Mouse (Mus musculus): ENCODE results near the gene Nnat.
"Not testable (repeated sequence)": the region's sequence is repeated elsewhere in the genome, so short reads cannot be mapped to it uniquely, and the experiment has no call there.

Gene Nnat

DNA sequence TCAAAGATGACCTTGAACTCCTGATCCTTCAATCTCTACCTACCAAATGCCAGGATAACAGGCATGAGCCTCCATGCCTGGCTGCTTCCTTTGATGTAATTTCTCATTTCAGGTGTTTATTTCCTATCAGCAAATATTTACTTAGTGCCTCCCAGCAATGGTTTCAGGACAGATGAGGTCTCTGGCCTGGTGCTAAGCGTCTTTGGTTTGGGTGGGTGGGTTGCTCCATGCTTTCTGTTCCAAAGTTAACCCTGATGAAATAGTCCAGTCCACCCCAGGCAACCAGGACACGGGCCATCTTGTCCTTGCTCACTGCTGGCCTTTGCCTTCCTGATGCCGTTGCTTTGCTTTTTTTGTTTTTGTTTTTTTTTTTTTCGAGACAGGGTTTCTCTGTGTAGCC is 9.6 kb upstream of the Nnat start:
- DNase-seq (ENCODE audit: low read depth in 2 of 2, low spot score in 2 of 2): no peak

GRCm38 (mm10) chr2:157552158-157552886 is 7.6 kb upstream of the Nnat start:
- no peak for DNase-seq (ENCODE audit: low read depth in 2 of 2, low spot score in 2 of 2)

- no peak for DNase-seq (ENCODE audit: low read depth in 2 of 2, low spot score in 2 of 2)
These were observed 3.7 kb upstream of the Nnat start for GRCm38 (mm10) chr2:157556074-157556698.

- no peak for DNase-seq (ENCODE audit: low read depth in 2 of 2, low spot score in 2 of 2)
These were observed 1.8 kb upstream of the Nnat start for GRCm38 (mm10) chr2:157558051-157558450.

DNA sequence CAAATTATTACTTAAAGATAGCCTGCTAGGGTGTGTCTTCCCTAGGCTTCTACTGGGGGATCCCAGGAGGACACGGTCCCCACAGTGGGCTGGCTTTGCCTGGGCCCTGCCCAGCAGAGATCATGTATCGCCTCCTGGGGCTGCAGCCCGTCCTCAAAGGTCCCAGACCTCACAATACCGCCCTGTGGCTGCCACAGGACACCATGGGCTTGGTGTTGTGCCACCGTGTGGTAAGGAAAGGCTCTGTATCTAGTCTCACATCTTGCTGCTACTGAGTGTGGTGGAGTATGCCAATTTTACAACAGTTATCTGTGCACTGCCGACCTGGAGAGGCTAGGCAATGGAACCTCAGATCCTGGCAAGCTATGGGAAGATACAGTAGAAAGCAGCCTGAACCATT is 1.4 kb upstream of the Nnat start:
- no peak for DNase-seq (ENCODE audit: low read depth in 2 of 2, low spot score in 2 of 2)

DNA sequence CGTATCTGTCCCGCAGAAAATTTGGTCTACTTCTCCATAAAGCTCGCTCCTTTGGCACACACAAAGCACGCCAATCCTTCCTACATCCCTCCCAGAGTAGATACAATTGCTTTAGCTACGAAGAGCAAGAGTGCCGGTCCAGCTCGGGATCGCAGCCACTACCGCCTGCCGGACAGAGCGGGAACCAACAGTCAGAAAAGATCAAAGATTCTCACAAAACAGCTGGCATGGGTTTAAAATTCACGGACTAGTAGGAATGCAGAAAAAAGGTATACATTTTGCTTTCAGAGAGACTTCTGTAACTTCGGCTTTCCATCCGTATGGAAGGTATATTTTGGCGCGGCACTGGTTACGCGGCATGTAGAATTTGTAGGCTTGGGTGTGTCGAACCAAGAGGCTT is 438 bp upstream of the Nnat start:
- DNase-seq (ENCODE audit: low read depth in 2 of 2, low spot score in 2 of 2): no peak

DNA sequence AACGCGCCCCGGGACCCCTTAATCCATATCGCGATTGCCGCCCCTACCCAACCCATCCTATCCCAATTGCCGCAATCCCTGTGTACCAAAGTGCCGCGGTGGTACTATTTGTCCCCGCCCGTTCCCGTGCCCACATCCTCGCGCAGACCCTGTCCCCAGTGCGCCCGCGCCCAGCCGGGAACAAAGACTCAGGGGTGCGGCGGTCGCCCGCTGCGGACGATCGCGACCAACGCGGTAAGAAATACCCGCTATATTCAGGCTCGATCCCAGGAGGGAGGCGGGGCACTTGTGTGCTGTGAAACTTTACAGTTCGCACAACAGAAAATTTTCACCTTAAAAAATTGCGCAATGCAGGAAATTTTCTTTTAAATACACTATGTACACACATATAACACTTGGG is 424 bp downstream of the Nnat start:
- no peak for DNase-seq (ENCODE audit: low read depth in 2 of 2, low spot score in 2 of 2)

DNA sequence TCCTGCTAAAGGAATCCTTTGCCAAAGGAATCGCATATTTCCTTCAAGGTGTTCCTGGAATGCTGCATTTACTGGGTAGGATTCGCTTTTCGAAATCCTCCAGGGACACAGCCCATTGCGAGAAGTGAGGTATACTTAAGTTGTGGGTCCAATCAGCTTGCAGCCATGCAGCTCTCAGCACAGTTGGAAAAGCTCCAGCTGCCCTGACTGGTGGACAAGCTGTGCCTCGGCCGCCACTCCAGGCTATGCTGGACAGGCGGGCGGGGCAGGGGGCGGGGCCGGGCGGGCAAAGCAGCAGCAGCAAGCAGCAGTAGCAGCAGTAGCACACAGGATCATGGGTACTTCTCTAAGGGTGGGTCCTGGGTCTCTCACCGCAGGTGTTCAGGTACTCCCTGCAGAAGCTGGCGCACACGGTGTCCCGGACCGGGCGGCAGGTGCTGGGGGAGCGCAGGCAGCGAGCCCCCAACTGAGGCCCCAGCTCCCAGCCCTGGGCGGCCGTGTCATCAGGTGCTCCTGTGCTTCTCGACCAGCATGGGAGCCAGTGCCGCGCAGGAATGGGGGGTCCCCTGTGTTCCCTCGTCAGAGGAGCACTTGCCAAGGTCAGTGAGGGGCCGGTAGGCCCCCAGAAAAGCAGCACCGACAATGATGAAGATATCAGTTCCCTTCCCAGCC is 1.4 kb downstream of the Nnat start:
- DNase-seq (ENCODE audit: low read depth in 2 of 2, low spot score in 2 of 2): no peak

DNA sequence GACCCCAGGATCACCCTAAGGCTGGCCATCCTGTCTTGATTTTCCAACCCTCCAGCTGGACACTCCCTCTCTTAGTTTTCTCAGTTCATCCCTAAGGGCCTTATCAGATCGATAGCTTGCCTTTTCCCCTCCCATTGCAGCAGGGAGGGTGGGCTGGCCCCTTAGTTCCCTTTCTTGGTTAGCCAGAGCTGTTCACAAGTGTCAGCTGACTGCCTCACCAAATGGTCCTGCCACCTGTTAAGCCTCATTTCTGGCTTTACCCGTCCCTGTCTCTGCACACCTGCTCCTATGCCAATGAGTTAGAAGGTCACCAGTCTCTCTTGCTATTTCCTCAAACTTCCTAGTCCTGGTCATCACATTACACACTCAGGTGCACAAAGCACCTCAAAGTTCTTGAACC is 3.2 kb downstream of the Nnat start:
- no peak for DNase-seq (ENCODE audit: low read depth in 2 of 2, low spot score in 2 of 2)

- DNase-seq (ENCODE audit: low read depth in 2 of 2, low spot score in 2 of 2): no peak
These were observed 4.8 kb downstream of the Nnat start for GRCm38 (mm10) chr2:157564723-157565122.

DNA sequence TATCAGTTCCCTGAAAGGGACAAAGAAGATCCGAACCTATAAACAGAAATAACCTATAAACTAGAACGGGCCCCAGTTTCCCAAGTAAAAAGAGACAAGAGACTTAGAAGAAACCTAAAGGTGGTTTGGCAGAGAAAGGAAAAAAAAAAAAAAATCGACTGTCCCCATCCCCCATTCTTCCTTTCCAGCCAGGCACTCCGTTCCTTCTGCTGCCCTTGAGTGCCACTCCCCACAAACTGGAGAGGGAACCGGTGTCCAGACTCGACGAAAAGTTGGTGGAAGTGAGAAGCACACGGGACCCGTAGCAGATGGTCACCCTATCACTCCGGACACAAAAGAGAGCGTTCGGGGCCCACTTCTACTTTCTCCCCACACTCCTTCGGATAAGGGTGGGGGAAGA is 5.6 kb downstream of the Nnat start:
- DNase-seq (ENCODE audit: low read depth in 2 of 2, low spot score in 2 of 2): no peak

DNA sequence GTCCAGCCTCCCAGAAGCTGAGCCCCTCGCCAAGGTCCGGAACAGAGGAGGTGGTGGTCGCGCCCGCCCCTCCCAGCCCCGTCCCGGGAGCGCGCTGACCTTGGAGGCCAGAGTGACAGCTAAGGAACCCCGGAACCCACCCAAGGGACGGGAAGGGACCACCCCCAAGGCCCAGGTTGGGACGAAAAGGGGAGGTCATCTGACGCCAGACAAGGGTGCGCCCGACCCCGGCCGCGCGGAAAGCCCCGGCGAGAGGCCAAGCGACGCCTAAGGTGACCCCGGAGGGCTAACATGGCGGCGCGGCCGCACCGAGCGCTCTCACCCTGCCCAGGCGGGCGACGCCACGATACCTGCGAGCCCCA is 6.0 kb downstream of the Nnat start:
- DNase-seq (ENCODE audit: low read depth in 2 of 2, low spot score in 2 of 2): no peak

DNA sequence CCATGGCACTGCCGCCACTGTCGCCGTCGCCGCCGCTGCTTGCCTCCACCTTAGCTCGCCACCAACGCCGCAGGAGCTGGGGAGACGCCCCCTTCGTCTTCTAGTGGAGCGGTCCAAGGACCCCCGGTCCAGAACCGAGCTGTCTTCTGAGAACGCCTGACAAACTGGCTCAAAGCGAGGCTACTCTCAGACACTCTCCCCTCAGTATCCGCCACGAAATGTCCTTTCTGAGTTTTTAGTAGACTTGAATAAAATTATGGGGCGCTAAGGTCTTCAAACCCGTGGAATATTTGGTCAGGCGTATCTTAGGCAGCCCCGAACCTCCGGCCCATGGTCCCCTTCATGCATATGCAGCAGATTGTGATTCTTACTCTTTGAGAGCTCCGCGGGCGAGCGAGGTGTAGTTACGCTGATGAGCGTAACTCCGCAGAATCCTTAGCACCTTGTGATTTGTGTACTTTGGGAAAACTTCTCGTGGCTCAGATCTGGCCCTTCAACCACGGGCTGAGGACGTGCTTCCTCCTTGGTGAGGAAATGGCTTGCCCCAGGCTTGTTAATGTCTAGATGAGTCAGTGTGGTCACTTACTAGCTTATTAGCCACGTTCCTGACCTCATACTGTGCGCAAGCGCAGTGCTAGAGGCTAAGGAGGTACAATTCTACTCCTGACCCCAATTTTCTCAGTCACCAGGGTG is 6.5 kb downstream of the Nnat start:
- peak; percentile 83 to 91 for DNase-seq (ENCODE audit: low read depth in 2 of 2, low spot score in 2 of 2)

DNA sequence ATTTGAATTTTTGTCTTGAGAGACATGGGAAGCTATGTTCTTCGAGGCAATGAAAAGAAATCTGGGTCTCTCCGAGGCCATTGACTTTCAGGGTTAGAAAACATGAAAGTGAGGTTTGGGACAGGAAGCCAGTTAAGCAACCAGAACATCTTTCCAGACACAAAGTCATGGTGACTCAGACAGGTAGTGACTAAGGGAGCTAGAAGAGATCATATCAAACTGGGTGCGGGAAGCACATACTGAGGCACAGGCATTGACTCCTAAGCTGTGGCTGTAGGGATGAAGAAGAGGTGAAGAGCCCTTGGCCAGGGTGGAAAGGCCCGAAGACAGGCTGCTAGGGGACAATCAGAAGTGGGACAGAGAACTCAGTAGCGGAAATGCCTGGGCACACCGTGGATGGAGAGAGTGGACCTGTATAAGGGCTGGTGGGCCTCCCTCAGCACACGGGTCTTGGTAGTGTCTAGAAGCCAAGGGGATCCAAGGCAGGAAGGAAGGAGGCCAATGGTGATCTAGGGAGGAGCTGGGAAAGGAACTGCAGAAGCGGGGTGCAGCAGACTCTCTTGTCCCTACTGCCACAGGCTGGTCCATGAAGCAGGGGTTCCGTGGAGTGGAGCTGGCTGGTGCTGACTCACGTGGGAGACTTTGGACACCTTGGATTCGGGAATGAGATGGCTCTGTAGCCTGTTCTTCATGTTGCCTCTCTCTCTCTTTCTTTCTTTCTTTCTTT is 7.5 kb downstream of the Nnat start:
- DNase-seq (ENCODE audit: low read depth in 2 of 2, low spot score in 2 of 2): no peak

GRCm38 (mm10) chr2:157568881-157569280 is 9.0 kb downstream of the Nnat start:
- no peak for DNase-seq (ENCODE audit: low read depth in 2 of 2, low spot score in 2 of 2)

GRCm38 (mm10) chr2:157569796-157570485 is 10.1 kb downstream of the Nnat start:
- DNase-seq (ENCODE audit: low read depth in 2 of 2, low spot score in 2 of 2): no peak

DNA sequence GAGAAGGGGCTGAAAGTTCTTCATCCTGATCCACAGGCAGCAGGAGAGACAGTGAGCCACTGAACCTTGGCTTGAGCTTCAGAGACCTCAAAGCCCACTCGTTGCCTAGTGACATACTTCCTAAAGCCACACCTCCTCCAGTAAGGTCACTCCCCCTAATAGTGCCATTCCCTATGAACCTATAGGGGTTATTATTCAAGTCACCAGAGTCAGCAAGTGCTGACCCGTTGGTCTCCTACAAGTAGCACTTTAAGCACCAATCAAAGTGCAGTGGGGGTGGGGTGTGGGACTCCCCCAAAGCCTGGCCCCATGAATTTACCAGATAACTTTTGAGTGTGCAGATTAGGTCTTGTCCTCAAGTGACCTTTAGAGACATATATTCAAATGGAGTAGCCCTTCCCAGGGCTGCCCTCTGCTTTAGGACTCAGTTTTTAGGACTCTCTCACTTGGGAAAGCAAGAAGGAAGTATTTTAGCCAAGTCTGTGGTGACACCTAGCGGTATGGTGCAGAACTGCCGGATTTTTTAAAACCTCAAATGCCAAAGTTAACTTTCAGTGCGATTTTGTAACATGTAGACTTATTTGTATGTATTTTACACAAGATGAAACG is 11.4 kb downstream of the Nnat start, which contains the start of gene Blcap:
Gene Blcap (minus strand): TSS at position 51 of the 609 bp plus-strand sequence.
- DNase-seq (ENCODE audit: low read depth in 2 of 2, low spot score in 2 of 2): peak; percentile 29 to 64

- DNase-seq (ENCODE audit: low read depth in 2 of 2, low spot score in 2 of 2): no peak
These were observed 12.9 kb downstream of the Nnat start for GRCm38 (mm10) chr2:157572786-157573185.

DNA sequence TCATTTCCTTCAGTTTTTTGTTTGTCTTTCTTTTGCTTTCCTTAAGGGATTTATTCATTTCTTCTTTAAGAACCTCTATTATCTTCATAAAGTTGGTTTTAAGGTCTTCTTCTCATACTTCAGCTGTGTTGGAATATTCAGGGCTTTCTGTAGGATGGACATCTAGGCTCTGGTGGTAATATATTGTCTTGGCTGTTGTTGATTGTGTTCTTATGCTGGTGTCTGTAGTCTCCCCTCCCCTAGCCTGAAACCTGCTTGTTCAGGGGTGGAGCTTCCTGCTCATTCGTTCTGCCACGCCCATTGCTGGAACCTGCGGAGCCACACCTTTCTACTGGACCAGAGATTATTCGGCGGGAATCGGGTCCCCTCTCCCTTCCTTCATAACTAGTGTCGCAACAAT is 25.5 kb downstream of the Nnat start:
- not testable (repeated sequence) for DNase-seq (ENCODE audit: low read depth in 2 of 2, low spot score in 2 of 2)

DNA sequence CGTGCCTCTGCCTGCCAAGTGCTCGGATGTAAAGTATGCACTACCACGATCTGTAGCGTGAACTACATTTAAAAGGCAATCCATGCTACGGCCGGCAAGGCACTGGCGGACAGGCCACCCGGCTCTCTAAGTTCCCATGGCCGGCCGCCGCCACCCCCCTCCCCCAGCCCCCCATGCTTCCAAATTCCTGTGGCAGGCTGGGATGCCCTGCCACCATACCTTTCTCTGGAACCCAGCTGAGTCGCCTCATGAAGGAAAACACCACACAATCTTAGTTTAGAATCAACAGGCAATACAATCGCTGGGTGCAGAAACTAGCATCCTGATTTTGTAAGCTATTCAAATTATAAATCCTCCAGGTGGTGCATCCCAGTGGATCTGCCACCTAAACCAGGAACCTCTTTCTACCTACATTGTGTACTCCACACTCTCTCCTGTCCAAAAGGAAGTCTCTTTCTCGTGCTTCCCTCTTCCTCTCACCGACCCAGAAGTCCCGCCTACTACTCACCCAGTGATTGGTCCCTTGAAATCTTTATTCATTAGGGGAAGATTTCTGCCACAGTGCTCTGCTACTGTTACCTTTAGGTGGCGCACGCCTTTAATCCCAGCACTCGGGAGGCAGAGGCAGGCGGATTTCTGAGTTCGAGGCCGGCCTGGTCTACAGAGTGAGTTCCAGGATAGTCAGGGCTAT is 37.1 kb downstream of the Nnat start:
- DNase-seq (ENCODE audit: low read depth in 2 of 2, low spot score in 2 of 2): no peak

All from CD8-positive naive resting alpha-beta T cell, adult 2 months (primary cell).